Mouse (Mus musculus) kidney, adult 2 months (tissue): Measurements from ENCODE around the gene Eya3. TPM values are rescaled to one million over a fixed set of nuclear protein-coding genes. Genes with fewer than 3 reads are reported as not detected.
A peak's percentile ranks its signal among the peaks of the same experiment; 100 is the strongest.

ENCODE experiments used
- DNase-seq: peaks from one replicate; pipeline ENCODE4 v3.0.0; 2021
- H3K27ac ChIP-seq: fragments of 200-500 bp; 2 replicates; pipeline ENCODE4 v1.5.1; 2012; ENCODE audit warnings: low read depth, low read length, control low read depth, inconsistent platforms; ENCODE audit not compliant: insufficient read depth
- H3K27me3 ChIP-seq: fragments of 200-500 bp; replicated peaks from 2 replicates; pipeline ENCODE4 v1.6.1; 2012; ENCODE audit warnings: mild to moderate bottlenecking, moderate library complexity, low read length, inconsistent platforms; ENCODE audit not compliant: control insufficient read depth, insufficient read depth
- H3K36me3 ChIP-seq: fragments of 200-500 bp; 2 replicates; pipeline ENCODE4 v1.6.1; 2012; ENCODE audit warnings: mild to moderate bottlenecking, moderate library complexity, low read length, inconsistent platforms; ENCODE audit not compliant: control insufficient read depth, insufficient read depth
- H3K4me1 ChIP-seq: fragments of 200-500 bp; 2 replicates; pipeline ENCODE4 v1.6.1; 2011; ENCODE audit warnings: low read length; ENCODE audit not compliant: control insufficient read depth, insufficient read depth
- H3K4me3 ChIP-seq: fragments of 200-500 bp; 2 replicates; pipeline ENCODE4 v1.5.1; 2011; ENCODE audit warnings: mild to moderate bottlenecking, low read depth, low read length, control low read depth; ENCODE audit not compliant: insufficient read depth
- CTCF ChIP-seq: fragments of 200-500 bp; conservative IDR thresholded peaks from 2 replicates; pipeline ENCODE4 v1.5.1; 2011; ENCODE audit warnings: low read depth, mild to moderate bottlenecking, control low read depth, low read length, moderate library complexity, mixed read lengths; ENCODE audit not compliant: insufficient read depth, insufficient read length
- POLR2A ChIP-seq: fragments of 200-500 bp; IDR thresholded peaks from one replicate; pipeline ENCODE4 v1.6.1; 2011; ENCODE audit warnings: low read depth, low read length, control low read depth
- WGBS: fragments of 180-500 bp; shearing (Covaris S2); methylation state at CpG from one replicate; pipeline ENCODE4 v1.1.7; 2018; 5-methylcytosine and 5-hydroxymethylcytosine counted together
- polyA plus RNA-seq: library from polyadenylated mRNA; depleted of rRNA; stranded (reverse); fragments of >200 nt; gene quantifications from 2 replicates; pipeline ENCODE4 v1.2.3, GENCODE M21; 2012

The Eya3 gene
- polyA plus RNA-seq, 1 experiment, result 21.6 TPM

DNA sequence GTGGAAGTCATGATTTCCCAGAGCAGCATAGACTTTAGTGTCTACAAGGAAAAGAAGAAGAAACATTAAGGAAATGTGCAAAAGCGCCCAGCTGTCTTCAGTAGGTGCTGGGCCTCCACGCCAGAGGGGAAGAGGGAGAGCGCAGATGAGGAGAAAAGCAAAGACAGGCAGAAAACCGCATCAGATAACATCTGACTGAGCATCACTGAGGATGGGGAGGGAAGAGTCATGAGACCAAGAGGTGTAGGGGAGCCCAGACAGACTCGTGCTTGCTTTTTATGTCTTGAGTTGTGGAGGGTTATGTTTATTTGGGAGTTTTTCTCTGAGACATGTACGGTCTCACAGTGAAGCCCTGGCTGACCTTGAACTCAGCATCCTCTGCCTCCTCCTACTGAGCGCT is 102.7 kb downstream of the Eya3 start:
- no peaks in the 10 kb centered on the region for H3K4me1 ChIP-seq
- H3K4me3 ChIP-seq, result no peak overlapping the region
- no peaks in the 10 kb centered on the region for H3K36me3 ChIP-seq
- no peaks in the 10 kb centered on the region for H3K27me3 ChIP-seq
- 92% methylated on average over 7 of the region's 7 CpGs for WGBS
- TF ChIP-seq CTCF (no peak), POLR2A (no peak)
- no peak for DNase-seq
- H3K27ac ChIP-seq, result no peak overlapping the region

DNA sequence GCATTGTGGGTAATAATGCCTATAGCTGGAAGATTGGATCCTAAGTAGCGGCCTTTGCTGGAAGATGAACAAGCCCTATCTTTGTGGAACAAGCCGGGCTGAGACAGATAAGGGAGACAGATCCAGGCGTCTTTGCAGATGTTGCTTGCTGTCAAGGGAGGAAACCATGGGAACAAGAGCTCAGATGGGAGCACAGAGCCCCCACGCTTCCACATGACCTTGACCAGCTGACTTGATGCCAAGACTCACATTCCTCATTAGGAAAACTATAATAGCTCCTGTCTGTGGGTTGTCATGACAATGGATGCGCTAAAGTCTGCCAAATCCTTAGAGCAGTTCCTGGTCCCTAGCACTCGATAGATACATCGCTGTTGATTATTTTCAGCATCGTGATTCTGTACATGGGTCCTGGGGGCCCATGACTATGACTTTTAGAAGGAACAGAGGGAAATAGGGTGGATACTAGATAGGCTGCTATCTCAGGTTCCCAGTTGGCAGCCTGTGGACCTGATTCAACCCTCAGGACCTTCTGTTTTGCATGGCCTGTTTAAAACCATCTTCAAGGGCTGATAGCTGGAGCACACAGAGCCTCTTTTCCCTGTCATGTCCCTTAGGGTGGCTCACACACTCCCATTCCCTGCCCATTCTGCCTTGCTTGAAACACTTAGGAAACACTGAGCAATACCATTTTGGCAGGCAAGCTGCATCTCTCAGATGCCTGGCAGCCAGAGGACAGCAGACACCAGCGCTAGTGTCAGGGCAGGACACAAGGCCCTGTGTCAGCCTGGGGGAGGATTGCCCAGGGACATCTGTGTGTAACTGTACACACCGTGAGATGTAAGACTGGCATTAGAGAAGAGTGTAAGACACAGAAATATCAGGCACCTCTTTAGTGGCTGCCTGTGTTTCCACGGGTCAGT is 105.5 kb downstream of the Eya3 start:
- Histone ChIP-seq H3K4me3 (no peak overlapping the region), H3K27ac (no peak overlapping the region), H3K4me1 (no peaks in the 10 kb centered on the region), H3K36me3 (no peaks in the 10 kb centered on the region), H3K27me3 (no peaks in the 10 kb centered on the region)
- TF ChIP-seq POLR2A, result no peak
- no peak for TF ChIP-seq CTCF
- WGBS, result 67% methylated on average over 11 of the region's 11 CpGs
- no peak for DNase-seq

DNA sequence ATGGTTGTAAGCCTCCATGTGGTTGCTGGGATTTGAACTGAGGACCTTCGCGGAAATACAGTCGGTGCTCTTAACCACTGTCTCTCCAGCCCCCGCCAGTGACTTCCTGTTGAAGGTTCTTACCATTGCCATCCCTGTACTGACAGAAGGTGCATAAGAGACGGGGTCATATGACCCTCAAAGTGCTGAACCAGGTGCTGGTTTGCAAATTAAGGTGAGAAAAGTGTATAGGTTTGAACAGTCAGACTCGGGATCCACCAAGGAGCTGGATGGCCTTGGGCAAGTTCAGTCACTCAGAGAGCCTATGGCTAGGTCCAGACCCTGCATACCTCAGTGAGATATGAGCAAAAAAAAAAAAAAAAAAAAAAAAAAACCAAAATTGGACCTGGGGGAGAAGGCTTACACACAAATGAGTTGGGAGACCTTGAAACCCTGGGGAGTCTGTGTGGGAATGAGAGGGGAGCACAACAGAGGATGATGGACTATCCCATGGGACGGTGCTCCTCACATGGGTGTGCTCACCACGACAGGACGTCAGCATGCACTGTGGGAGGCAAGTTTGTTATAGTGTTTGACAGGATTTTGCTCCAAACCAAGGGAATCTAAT is 108.2 kb downstream of the Eya3 start:
- H3K4me3 ChIP-seq, result no peak overlapping the region

DNA sequence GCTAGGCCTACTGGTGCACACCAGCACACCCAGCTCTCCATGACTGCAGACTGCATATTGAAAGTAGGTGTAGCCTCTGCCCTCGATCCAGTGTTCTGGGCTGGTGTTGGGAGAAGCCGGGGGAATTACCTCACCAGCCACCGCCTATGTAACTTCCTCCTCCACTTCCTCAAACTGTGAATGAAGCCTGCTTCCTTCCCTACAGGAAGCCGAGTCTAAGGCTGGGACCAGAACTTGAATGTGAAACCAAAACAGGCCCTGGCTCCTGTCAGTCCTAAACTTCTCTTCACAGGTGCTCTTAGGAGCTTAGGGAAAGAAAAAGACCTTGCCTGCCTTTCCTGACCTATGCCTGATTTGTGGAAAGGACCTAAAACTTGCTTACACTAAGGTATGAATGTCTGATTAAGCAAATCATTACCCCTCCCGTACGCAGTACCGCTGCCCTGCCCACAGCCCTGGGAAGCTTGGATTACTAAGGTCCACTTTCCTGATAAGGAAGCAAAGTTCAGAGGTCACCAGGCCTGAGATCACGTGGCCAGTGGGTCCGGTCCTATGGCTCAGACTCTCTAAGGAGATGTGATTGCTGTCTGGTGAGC is 109.0 kb downstream of the Eya3 start:
- peak; percentile 76 for DNase-seq
- H3K27me3 ChIP-seq, result no peaks in the 10 kb centered on the region
- no peaks in the 10 kb centered on the region for H3K36me3 ChIP-seq
- H3K4me3 ChIP-seq, result peak overlapping the region; percentile 41; the same call in 1 of the 2 replicates
- H3K27ac ChIP-seq, result peak overlapping the region; percentile 65
- 41% methylated on average over 9 of the region's 9 CpGs for WGBS
- no peak for TF ChIP-seq POLR2A
- no peak for TF ChIP-seq CTCF
- H3K4me1 ChIP-seq, result no peaks in the 10 kb centered on the region

More for the DNA sequence above, 108.2 kb downstream of the Eya3 start:
- no peak for TF ChIP-seq CTCF
- no peak for TF ChIP-seq POLR2A
- Histone ChIP-seq H3K27me3 (no peaks in the 10 kb centered on the region), H3K27ac (peak overlapping the region; percentile 61), H3K36me3 (no peaks in the 10 kb centered on the region), H3K4me1 (no peaks in the 10 kb centered on the region)
- WGBS, result 84% methylated on average over 9 of the region's 9 CpGs
- DNase-seq, result no peak

DNA sequence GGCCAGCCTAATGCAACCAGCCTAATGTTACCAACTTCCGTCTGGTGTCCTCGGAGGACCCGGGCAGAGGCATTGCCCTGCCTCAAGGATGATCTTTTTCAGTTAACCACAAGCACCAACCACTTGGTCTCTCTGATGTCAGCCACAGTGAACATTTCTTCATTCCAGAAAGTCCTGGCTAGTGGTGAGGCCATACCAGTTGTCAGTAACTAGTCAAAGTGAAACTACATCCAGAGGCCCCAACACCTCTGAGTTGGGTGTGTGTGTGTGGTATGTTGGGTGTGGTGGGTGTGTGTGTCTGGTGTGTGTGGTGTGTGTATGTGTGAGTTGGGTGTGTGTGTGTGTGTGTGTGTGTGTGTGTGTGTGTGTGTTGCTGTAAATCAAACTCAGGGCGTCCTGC is 110.0 kb downstream of the Eya3 start:
- Histone ChIP-seq H3K4me3 (no peak overlapping the region), H3K27ac (no peak overlapping the region)

DNA sequence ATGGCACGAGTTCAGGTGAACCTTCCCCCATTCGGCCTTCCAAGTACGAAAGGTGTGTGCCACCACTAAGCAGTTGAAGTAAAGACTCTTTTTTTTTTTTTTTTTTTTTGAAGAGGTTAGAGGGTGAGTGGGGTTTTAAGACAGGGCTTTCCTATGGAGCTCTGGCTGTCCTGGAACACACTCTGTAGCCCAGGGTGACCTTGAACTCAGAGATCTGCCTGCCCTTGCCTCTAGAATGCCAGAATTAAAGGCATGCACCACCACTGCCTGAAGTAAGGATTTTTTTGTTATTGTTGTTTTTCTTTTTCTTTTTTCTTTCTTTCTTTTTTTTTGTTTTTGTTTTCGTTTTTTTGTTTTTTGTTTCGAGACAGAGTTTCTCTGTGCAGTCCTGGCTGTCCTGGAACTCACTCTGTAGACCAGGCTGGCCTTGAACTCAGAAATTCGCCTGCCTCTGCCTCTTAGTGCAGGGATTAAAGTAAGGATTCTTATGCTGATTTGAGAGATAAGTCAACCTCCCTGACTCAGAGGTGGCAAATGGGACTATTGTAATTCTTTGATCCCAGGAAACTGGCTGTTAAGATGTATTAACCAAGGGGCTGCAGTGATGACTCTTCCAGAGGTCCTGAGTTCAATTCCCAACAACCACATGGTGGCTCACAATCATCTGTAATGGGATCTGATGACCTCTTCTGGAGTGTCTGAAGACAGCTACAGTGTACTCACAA is 110.6 kb downstream of the Eya3 start:
- Histone ChIP-seq H3K27me3 (no peaks in the 10 kb centered on the region), H3K36me3 (no peaks in the 10 kb centered on the region), H3K4me1 (no peaks in the 10 kb centered on the region), H3K27ac (no peak overlapping the region), H3K4me3 (no peak overlapping the region)
- WGBS, result 84% methylated on average over 6 of the region's 6 CpGs
- TF ChIP-seq CTCF (no peak), POLR2A (no peak)
- no peak for DNase-seq

More for the DNA sequence above, 110.0 kb downstream of the Eya3 start:
- TF ChIP-seq POLR2A, result no peak
- no peak for TF ChIP-seq CTCF
- Histone ChIP-seq H3K27me3 (no peaks in the 10 kb centered on the region), H3K36me3 (no peaks in the 10 kb centered on the region), H3K4me1 (no peaks in the 10 kb centered on the region)
- 89% methylated on average over 4 of the region's 4 CpGs for WGBS
- no peak for DNase-seq

DNA sequence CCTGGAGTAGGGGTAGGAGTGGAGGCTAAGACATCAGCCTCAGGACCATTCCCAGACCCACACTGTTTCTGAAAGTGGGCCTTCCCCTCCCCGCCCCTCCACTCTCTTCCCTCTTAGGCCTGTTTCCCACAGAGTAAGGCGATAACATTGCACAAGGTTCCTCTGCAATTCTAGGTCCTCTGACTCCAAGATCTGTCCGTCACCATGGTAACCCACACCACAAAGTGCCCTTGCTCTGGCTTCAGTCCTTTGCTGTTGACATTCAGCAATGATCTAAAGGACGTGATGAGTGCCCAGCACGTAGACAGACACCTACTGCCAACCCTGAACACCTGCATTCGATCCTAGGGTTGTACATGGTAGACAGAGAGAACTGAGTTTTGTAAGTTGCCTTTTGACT is 114.2 kb downstream of the Eya3 start:
- H3K27ac ChIP-seq, result no peak overlapping the region
- no peaks in the 10 kb centered on the region for H3K27me3 ChIP-seq
- WGBS, result 85% methylated on average over 6 of the region's 6 CpGs
- TF ChIP-seq CTCF, result no peak
- no peak for TF ChIP-seq POLR2A
- DNase-seq, result no peak
- H3K4me1 ChIP-seq, result no peaks in the 10 kb centered on the region; the same call in 1 of the 2 replicates
- H3K4me3 ChIP-seq, result no peak overlapping the region
- H3K36me3 ChIP-seq, result no peaks in the 10 kb centered on the region
